Mouse (Mus musculus): ENCODE results near the gene Tbc1d22a.

DNA sequence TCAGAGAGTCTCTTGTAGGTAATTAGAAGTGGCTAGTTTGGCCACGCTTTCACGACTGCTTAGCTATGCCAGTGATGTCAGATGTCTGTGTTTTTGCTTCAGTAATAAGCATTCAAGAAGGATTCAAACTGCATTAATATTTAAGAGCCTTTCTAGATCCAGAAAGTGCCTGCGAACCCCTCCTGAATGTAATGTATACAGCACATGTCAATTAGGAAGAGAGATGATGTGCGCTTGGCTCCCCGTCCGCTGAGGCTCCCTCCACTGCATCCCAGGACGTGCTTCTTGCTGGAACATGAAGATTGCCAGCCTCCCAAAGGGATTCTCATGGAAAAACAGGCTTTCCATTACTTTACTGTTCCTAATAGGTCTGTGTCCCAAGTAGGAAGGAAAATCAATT lies 115.7 kb downstream of the Tbc1d22a start:
- TF ChIP-seq POLR2A (IDR thresholded peaks at IDR 0.05; ENCODE audit: borderline replicate concordance, low read depth, low read length) (no peak), CTCF (IDR thresholded peaks at IDR 0.05; ENCODE audit: low read depth, low read length) (no peak)

All from bone marrow macrophage, adult 2 months (primary cell).